Mouse (Mus musculus): ENCODE results near the gene Hormad1. TPM values are rescaled to one million over a fixed set of nuclear protein-coding genes. Genes with fewer than 3 reads are reported as not detected.

Hormad1 gene
- polyA plus RNA-seq, 1 experiment: not detected

DNA sequence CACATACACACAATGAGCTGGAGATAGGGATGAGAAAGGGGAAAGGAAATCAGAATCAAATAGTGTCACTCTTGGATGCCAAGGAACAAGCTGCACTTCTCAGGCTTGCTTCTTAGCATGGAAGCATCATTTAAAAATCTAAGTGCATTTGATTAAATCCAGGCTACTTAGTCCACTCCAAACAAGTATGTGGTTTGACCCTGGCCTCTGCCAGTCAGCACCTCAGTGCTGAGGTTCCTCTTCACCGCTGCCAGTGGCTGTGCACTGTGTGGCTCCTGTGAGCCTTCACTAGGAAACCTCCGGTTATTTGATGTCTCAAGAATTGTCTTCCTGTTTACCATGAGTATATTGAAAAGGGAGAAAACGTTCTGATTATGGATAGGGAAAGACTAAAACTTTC is 71.4 kb downstream of the Hormad1 start:
- WGBS: 82% methylated on average over 3 of the region's 3 CpGs
- Histone ChIP-seq H3K4me1 (ENCODE audit: control insufficient read depth, insufficient read depth, low read length) (peaks cover 29% of the 10 kb centered on the region), H3K27ac (ENCODE audit: insufficient read depth, low read length) (no peak overlapping the region; the same call in 1 of the 2 replicates), H3K27me3 (ENCODE audit: control insufficient read depth, insufficient read depth, low read length) (no peaks in the 10 kb centered on the region), H3K4me3 (replicated peaks; ENCODE audit: insufficient read depth, low read depth, low read length) (no peak overlapping the region)
- DNase-seq: no peak
- TF ChIP-seq POLR2A (IDR thresholded peaks at IDR 0.05; ENCODE audit: borderline replicate concordance, insufficient read depth, low read length) (no peak), CTCF (IDR thresholded peaks at IDR 0.05; ENCODE audit: borderline replicate concordance, insufficient read depth, low read depth, low read length) (no peak)

DNA sequence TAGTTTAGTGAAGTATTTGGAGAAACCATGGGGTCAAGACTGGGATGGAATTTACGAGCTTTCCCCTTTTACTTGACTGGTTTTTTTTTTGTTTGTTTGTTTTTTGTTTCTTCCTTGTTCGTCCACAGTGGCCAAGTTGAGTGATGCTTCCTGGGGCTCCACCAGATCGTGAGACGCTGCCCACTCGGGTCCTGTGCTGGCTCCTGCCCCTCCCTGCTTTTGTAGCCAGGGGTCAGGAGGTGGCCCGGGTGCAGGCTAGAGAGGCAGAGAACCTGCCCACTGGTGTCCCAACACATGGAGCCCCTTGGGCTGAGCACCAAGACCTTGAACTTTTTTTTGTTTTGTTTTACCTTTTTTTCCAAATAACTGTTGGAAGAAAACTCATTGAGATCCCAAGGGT is 71.8 kb downstream of the Hormad1 start:
- Histone ChIP-seq H3K4me1 (ENCODE audit: control insufficient read depth, insufficient read depth, low read length) (peaks cover 29% of the 10 kb centered on the region), H3K27me3 (ENCODE audit: control insufficient read depth, insufficient read depth, low read length) (no peaks in the 10 kb centered on the region), H3K4me3 (replicated peaks; ENCODE audit: insufficient read depth, low read depth, low read length) (no peak overlapping the region), H3K27ac (ENCODE audit: insufficient read depth, low read length) (no peak overlapping the region)
- TF ChIP-seq CTCF (IDR thresholded peaks at IDR 0.05; ENCODE audit: borderline replicate concordance, insufficient read depth, low read depth, low read length): no peak
- TF ChIP-seq POLR2A (IDR thresholded peaks at IDR 0.05; ENCODE audit: borderline replicate concordance, insufficient read depth, low read length): no peak
- DNase-seq: no peak
- WGBS: 41% methylated on average over 6 of the region's 6 CpGs

DNA sequence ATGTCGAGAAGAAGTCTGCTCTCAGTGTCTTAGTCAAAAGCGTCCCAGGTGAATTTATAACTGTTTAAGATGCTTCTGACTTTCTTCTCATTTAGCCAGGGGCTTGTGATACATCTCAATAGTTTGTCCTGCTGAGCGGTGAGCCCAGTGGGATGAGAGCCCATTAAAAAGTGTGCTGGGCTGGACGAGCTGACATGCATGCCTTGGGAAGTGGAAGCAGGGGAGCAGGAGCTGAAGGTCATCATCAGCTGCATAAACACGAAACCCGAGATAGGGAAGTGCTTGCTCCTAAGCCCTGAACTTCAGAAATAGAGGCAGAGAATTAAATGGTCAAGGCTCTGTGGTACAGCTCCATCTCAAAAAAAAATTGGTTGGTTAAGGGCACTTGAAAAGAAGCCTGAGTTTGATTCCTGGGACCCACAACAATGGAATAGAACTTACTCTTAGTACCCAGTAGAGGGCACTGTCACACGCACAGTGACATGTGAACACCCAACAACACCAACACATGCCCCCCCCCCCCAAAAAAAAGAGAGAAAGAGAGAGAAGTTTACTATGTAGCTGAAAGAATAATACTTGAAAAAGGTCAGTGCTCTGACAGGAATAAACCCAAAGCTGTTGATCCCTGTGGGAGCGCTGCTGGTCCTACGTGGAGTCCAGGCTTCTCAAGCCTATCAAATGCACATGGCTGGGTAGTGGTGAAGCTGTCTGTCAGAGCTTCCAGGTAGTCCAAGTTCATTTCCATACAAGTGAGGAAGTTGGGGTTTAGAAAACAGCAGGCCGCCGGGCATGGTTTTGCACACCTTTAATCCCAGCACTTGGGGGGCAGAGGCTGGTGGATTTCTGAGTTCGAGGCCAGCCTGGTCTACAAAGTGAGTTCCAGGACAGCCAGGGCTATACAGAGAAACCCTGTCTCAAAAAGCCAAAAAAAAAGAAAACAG is 73.4 kb downstream of the Hormad1 start:
- Histone ChIP-seq H3K4me1 (ENCODE audit: control insufficient read depth, insufficient read depth, low read length) (peaks cover 19% of the 10 kb centered on the region), H3K27me3 (ENCODE audit: control insufficient read depth, insufficient read depth, low read length) (no peaks in the 10 kb centered on the region), H3K4me3 (replicated peaks; ENCODE audit: insufficient read depth, low read depth, low read length) (no peak overlapping the region), H3K27ac (ENCODE audit: insufficient read depth, low read length) (no peak overlapping the region)
- DNase-seq: no peak
- WGBS: 74% methylated on average over 12 of the region's 12 CpGs
- TF ChIP-seq CTCF (IDR thresholded peaks at IDR 0.05; ENCODE audit: borderline replicate concordance, insufficient read depth, low read depth, low read length) (peak; percentile 40; the same call in 1 of the 2 replicates), POLR2A (IDR thresholded peaks at IDR 0.05; ENCODE audit: borderline replicate concordance, insufficient read depth, low read length) (no peak)

DNA sequence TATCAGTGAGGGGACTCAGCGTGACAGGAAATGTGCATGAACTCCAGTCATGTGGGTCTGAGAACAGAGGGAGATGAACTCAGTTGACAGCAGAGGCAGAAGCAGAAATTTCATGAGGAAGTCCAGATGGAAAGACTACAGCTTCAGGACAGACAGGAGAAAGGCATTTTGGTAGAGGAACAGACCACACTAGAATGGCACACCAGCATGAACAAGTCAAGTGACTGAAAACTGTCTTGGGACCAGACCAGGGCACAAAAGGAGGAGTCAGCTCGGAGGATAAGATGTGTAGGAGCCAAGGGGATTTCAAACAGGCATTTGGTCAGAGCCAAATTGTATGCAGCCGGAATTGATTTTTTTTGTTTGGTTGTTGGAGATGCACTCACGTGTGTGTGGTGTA is 76.2 kb downstream of the Hormad1 start:
- DNase-seq: no peak
- no peak overlapping the region for H3K4me3 ChIP-seq (replicated peaks; ENCODE audit: insufficient read depth, low read depth, low read length)
- no peak overlapping the region for H3K27ac ChIP-seq (ENCODE audit: insufficient read depth, low read length)
- no peaks in the 10 kb centered on the region for H3K27me3 ChIP-seq (ENCODE audit: control insufficient read depth, insufficient read depth, low read length)
- no peaks in the 10 kb centered on the region; the same call in 1 of the 2 replicates for H3K4me1 ChIP-seq (ENCODE audit: control insufficient read depth, insufficient read depth, low read length)
- TF ChIP-seq POLR2A (IDR thresholded peaks at IDR 0.05; ENCODE audit: borderline replicate concordance, insufficient read depth, low read length) (no peak), CTCF (IDR thresholded peaks at IDR 0.05; ENCODE audit: borderline replicate concordance, insufficient read depth, low read depth, low read length) (no peak)
- WGBS: 61% methylated on average over 4 of the region's 4 CpGs

DNA sequence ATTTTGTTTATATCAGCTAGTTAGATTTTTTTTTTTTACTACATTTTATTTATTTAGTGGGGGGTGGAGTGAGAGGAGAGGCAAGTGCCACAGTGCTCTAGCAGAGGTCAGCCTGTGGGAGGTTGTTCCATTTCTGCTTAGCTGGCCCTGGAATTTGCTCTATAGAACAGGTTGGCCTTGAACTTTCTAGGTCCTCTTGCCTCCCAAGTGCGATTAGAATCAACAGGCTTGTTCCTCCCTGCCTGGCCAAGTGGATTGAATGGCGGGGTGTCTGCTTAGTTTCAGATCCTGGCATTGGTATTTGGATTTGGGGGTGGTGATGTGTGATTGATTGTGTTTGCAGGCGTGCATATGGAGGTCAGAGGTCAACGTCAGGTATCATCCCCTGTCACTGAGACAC is 76.6 kb downstream of the Hormad1 start:
- Histone ChIP-seq H3K4me1 (ENCODE audit: control insufficient read depth, insufficient read depth, low read length) (no peaks in the 10 kb centered on the region), H3K4me3 (replicated peaks; ENCODE audit: insufficient read depth, low read depth, low read length) (no peak overlapping the region), H3K27ac (ENCODE audit: insufficient read depth, low read length) (no peak overlapping the region), H3K27me3 (ENCODE audit: control insufficient read depth, insufficient read depth, low read length) (no peaks in the 10 kb centered on the region)
- WGBS: 82% methylated on average over 4 of the region's 4 CpGs
- TF ChIP-seq CTCF (IDR thresholded peaks at IDR 0.05; ENCODE audit: borderline replicate concordance, insufficient read depth, low read depth, low read length) (no peak), POLR2A (IDR thresholded peaks at IDR 0.05; ENCODE audit: borderline replicate concordance, insufficient read depth, low read length) (no peak)
- no peak for DNase-seq

Other genes with a start within 250 kb of the Hormad1 start
- gene Cers2, start 244.9 kb upstream of the Hormad1 start, polyA plus RNA-seq (2012; rRNA removed): 133 and 142 TPM in 2 replicates
- gene Setdb1, start 202.5 kb upstream of the Hormad1 start, polyA plus RNA-seq (2012; rRNA removed): 36.5 and 38.0 TPM in 2 replicates
- gene 4930558C23Rik, start 156.8 kb upstream of the Hormad1 start, polyA plus RNA-seq (2012; rRNA removed): not detected in 2 replicates
- gene Arnt, start 125.3 kb upstream of the Hormad1 start, polyA plus RNA-seq (2012; rRNA removed): 56.3 and 61.5 TPM in 2 replicates
- 4.0 and 4.4 TPM in 2 replicates for gene Ctsk, start 60.4 kb upstream of the Hormad1 start, polyA plus RNA-seq (2012; rRNA removed)
- 39.2 and 43.0 TPM in 2 replicates for gene Ctss, start 32.9 kb upstream of the Hormad1 start, polyA plus RNA-seq (2012; rRNA removed)
- gene Golph3l, start 29.3 kb downstream of the Hormad1 start, polyA plus RNA-seq (2012; rRNA removed): 22.7 and 24.1 TPM in 2 replicates
- 84.5 and 88.8 TPM in 2 replicates for gene Ensa, start 65.3 kb downstream of the Hormad1 start, polyA plus RNA-seq (2012; rRNA removed)
- gene Mcl1, start 99.1 kb downstream of the Hormad1 start, polyA plus RNA-seq (2012; rRNA removed): 43.6 and 45.4 TPM in 2 replicates
- 13.5 and 15.9 TPM in 2 replicates for gene Adamtsl4, start 128.2 kb downstream of the Hormad1 start, polyA plus RNA-seq (2012; rRNA removed)
- 14.3 and 14.7 TPM in 2 replicates for gene Ecm1, start 179.9 kb downstream of the Hormad1 start, polyA plus RNA-seq (2012; rRNA removed)
- 41.3 and 43.3 TPM in 2 replicates for gene Tars2, start 200.5 kb downstream of the Hormad1 start, polyA plus RNA-seq (2012; rRNA removed)

Measured in cerebellum, adult 2 months (tissue).